ENCODE assay signal across 11 mouse cellular contexts in genomic region chr17:12121226-12121794, GRCm38 (mm10). TPM values are rescaled to one million over a fixed set of nuclear protein-coding genes. Genes with fewer than 3 reads are reported as not detected.
A peak's percentile ranks its signal among the peaks of the same experiment; 100 is the strongest.
DNase-seq lines count a peak whose midpoint lies in the region; ATAC-seq and TF ChIP-seq lines count a peak whose summit lies in the region.
"Had no signal": no experiment of that assay in that cellular context is flagged by ENCODE, and none has a peak within 500 bp of the region (broad histone marks: within the 10 kb centered on the region; RNA-seq: fewer than 3 reads in every experiment).

No protein-coding gene starts in this region.

- H3K4me1 ChIP-seq in hindbrain, postnatal 0 days (ENCODE audit: insufficient read depth, low read length) = peaks cover 17% of the 10 kb centered on the region; the same call in 1 of the 2 replicates
- H3K4me1 ChIP-seq in hindbrain, embryonic 16.5 days (ENCODE audit: control insufficient read depth, insufficient read depth, low read depth, low read length) = peaks cover 21% of the 10 kb centered on the region
- H3K4me1 ChIP-seq in E14TG2a.4 (replicated peaks; ENCODE audit: low read depth, low read length) = peaks cover 71% of the 10 kb centered on the region
- peaks cover 29% of the 10 kb centered on the region for H3K4me1 ChIP-seq in liver, embryonic 16.5 days (ENCODE audit: control insufficient read depth, low read depth, low read length)

- no peaks in the 10 kb centered on the region for H3K27me3 ChIP-seq in hindbrain, postnatal 0 days (ENCODE audit: insufficient read depth, low read length)
- no peaks in the 10 kb centered on the region for H3K27me3 ChIP-seq in hindbrain, embryonic 16.5 days (replicated peaks; ENCODE audit: control insufficient read depth, insufficient read depth, low read length)
- no peaks in the 10 kb centered on the region for H3K27me3 ChIP-seq in E14TG2a.4 (ENCODE audit: insufficient read depth, low read length)
- no peaks in the 10 kb centered on the region for H3K27me3 ChIP-seq in liver, embryonic 16.5 days (ENCODE audit: control insufficient read depth, insufficient read depth, low read depth, low read length)
- H3K27me3 ChIP-seq: hindbrain, embryonic 12.5 days had no signal

- no peak for DNase-seq in hindbrain, postnatal 0 days (ENCODE audit: low spot score)
- DNase-seq in adrenal gland, postnatal 14 days = peak; percentile 46
- no peak for DNase-seq in layer of hippocampus, adult 8-10 months (ENCODE audit: low spot score in 2 of 2)
- no peak for DNase-seq in kidney, postnatal 4 days
- DNase-seq: kidney, postnatal 25 days; right cerebral cortex, postnatal 4 days had no signal

- H3K27ac ChIP-seq in hindbrain, postnatal 0 days = no peak overlapping the region
- H3K27ac ChIP-seq in hindbrain, embryonic 16.5 days (ENCODE audit: low read depth, low read length) = no peak overlapping the region
- H3K27ac ChIP-seq in liver, embryonic 16.5 days (ENCODE audit: low read length) = peak overlapping the region; percentile 73
- H3K27ac ChIP-seq: hindbrain, embryonic 12.5 days had no signal

- 0 out of 2 replicates have a peak, but pooled peaks cover 3% of the 10 kb centered on the region for H3K36me3 ChIP-seq in hindbrain, postnatal 0 days (ENCODE audit: insufficient read depth, low read length)
- peaks cover 12% of the 10 kb centered on the region for H3K36me3 ChIP-seq in hindbrain, embryonic 16.5 days (ENCODE audit: control insufficient read depth, insufficient read depth, low read length)
- peaks cover 28% of the 10 kb centered on the region for H3K36me3 ChIP-seq in E14TG2a.4 (ENCODE audit: insufficient read depth, low read length)
- peaks cover 19% of the 10 kb centered on the region for H3K36me3 ChIP-seq in liver, embryonic 16.5 days (ENCODE audit: control insufficient read depth, insufficient read depth)

- peak overlapping the region; percentile 13; the same call in 1 of the 2 replicates for H3K4me2 ChIP-seq in hindbrain, postnatal 0 days (ENCODE audit: low read depth, low read length)
- H3K4me2 ChIP-seq in hindbrain, embryonic 16.5 days (ENCODE audit: low read length) = no peak overlapping the region; the same call in 1 of the 2 replicates
- peak overlapping the region; percentile 98 for H3K4me2 ChIP-seq in liver, embryonic 16.5 days (ENCODE audit: low read depth, low read length)

- 84% methylated on average over 7 of the region's 7 CpGs for WGBS in hindbrain, postnatal 0 days
- WGBS in hindbrain, embryonic 16.5 days = 89% methylated on average over 7 of the region's 7 CpGs
- 82% methylated on average over 7 of the region's 7 CpGs for WGBS in liver, embryonic 16.5 days (ENCODE audit: insufficient replicate concordance)

- TF ChIP-seq CTCF in hindbrain, postnatal 0 days (IDR thresholded peaks at IDR 0.05; ENCODE audit: low read depth) = no peak
- no peak for TF ChIP-seq CTCF in E14TG2a.4 (conservative IDR thresholded peaks at IDR 0.05; ENCODE audit: low read length)

- H3K9me3 ChIP-seq in hindbrain, postnatal 0 days (ENCODE audit: low read length) = no peaks in the 10 kb centered on the region
- no peaks in the 10 kb centered on the region; the same call in 1 of the 2 replicates for H3K9me3 ChIP-seq in hindbrain, embryonic 16.5 days (ENCODE audit: control insufficient read depth, low read length)
- no peaks in the 10 kb centered on the region for H3K9me3 ChIP-seq in E14TG2a.4 (ENCODE audit: low read length)
- no peaks in the 10 kb centered on the region for H3K9me3 ChIP-seq in liver, embryonic 16.5 days (replicated peaks; ENCODE audit: control insufficient read depth, low read length)
- H3K9me3 ChIP-seq: hindbrain, embryonic 12.5 days had no signal

- ATAC-seq in hindbrain, postnatal 0 days = no peak
- no peak for ATAC-seq in hindbrain, embryonic 16.5 days
- ATAC-seq in liver, embryonic 16.5 days (ENCODE audit: low read depth) = no peak
- ATAC-seq: forebrain, embryonic 16.5 days had no signal

- no peak overlapping the region for H3K4me3 ChIP-seq in hindbrain, postnatal 0 days (ENCODE audit: low read length)
- no peak overlapping the region for H3K4me3 ChIP-seq in hindbrain, embryonic 16.5 days (ENCODE audit: low read length)
- peak overlapping the region; percentile 41 for H3K4me3 ChIP-seq in E14TG2a.4 (replicated peaks; ENCODE audit: low read length)
- peak overlapping the region; percentile 81 for H3K4me3 ChIP-seq in liver, embryonic 16.5 days (ENCODE audit: low read depth, low read length)

- no peak overlapping the region for H3K9ac ChIP-seq in hindbrain, postnatal 0 days (replicated peaks; ENCODE audit: low read length)
- no peak overlapping the region for H3K9ac ChIP-seq in hindbrain, embryonic 16.5 days (ENCODE audit: low read depth, low read length)
- peak overlapping the region; percentile 93 for H3K9ac ChIP-seq in liver, embryonic 16.5 days (ENCODE audit: low read depth, low read length)
- H3K9ac ChIP-seq: hindbrain, embryonic 12.5 days had no signal

RNA-seq across cellular contexts. Expression of gene Agpat4, which starts 2.8 kb away (rescaled TPM):
- 53.6 and 59.3 TPM in 2 replicates for total RNA-seq in hindbrain, postnatal 0 days (2014; rRNA removed)
- 56.6 and 61.5 TPM in 2 replicates for polyA plus RNA-seq in hindbrain, postnatal 0 days (2015; fragmentation: Nextera tagmentation; extraction: Ambion mirVana)
- 65.2 and 71.2 TPM in 2 replicates for polyA plus RNA-seq in hindbrain, embryonic 16.5 days (2015; fragmentation: Nextera tagmentation; extraction: Ambion mirVana)
- 18.7 and 23.0 TPM in 2 replicates for total RNA-seq in adrenal gland, postnatal 14 days (2021)
- polyA plus RNA-seq in liver, embryonic 16.5 days (2015; fragmentation: Nextera tagmentation; extraction: Ambion mirVana) = 27.2 and 27.8 TPM in 2 replicates
- total RNA-seq in layer of hippocampus, adult 8-10 months (2022) = 10 to 100 TPM; 63.1 to 76.5 (median 71.2) TPM

Comparison
In these comparisons a context has a peak if more than half of its experiments do, and no peak if none do; other contexts are left out.
1. H3K4me3 ChIP-seq: peak in E14TG2a.4 (single experiment) and liver, embryonic 16.5 days (single experiment); none in hindbrain, postnatal 0 days (single experiment) and hindbrain, embryonic 16.5 days (single experiment).